Mouse (Mus musculus): Measurements from ENCODE around the gene Fcgbp.
"Not testable (repeated sequence)": the region's sequence is repeated elsewhere in the genome, so short reads cannot be mapped to it uniquely, and the experiment has no call there.

Fcgbp gene

GRCm38 (mm10) chr7:28149841-28150240 lies 78.8 kb downstream of the Fcgbp start:
- no peak for DNase-seq (ENCODE audit: low spot score)

- no peak for DNase-seq (ENCODE audit: low spot score)
Measured at GRCm38 (mm10) chr7:28151584-28152221, 80.7 kb downstream of the Fcgbp start.

GRCm38 (mm10) chr7:28153595-28153994 lies 82.6 kb downstream of the Fcgbp start:
- DNase-seq (ENCODE audit: low spot score) = not testable (repeated sequence)

- DNase-seq (ENCODE audit: low spot score) = no peak
Measured at GRCm38 (mm10) chr7:28159292-28159691, 88.3 kb downstream of the Fcgbp start.

GRCm38 (mm10) chr7:28159893-28160292 lies 88.9 kb downstream of the Fcgbp start:
- DNase-seq (ENCODE audit: low spot score) = no peak

- DNase-seq (ENCODE audit: low spot score) = no peak
Measured at GRCm38 (mm10) chr7:28161163-28161749, 90.2 kb downstream of the Fcgbp start.

- no peak for DNase-seq (ENCODE audit: low spot score)
Measured at GRCm38 (mm10) chr7:28165406-28165805, 94.4 kb downstream of the Fcgbp start.

GRCm38 (mm10) chr7:28168320-28169115 lies 97.5 kb downstream of the Fcgbp start:
- DNase-seq (ENCODE audit: low spot score) = peak; percentile 28

- DNase-seq (ENCODE audit: low spot score) = peak; percentile 67
Measured at GRCm38 (mm10) chr7:28169489-28170422, 98.7 kb downstream of the Fcgbp start, which contains the start of gene Fbl. Fbl (plus strand) TSS chr7:28169710.

Measured in ovary, postnatal 10 days (tissue).